Mouse (Mus musculus): ENCODE measurements around the gene Ralgds. TPM values are rescaled to one million over a fixed set of nuclear protein-coding genes. Genes with fewer than 3 reads are reported as not detected.

Ralgds gene
- total and polyA plus RNA-seq, 2 experiments from 2014 or later = 76.8 to 266 TPM

- Histone ChIP-seq H3K9me3 (ENCODE audit: low read length) (no peaks in the 10 kb centered on the region), H3K4me3 (ENCODE audit: low read length) (no peak overlapping the region), H3K4me1 (ENCODE audit: insufficient read depth, low read length) (peaks cover 56% of the 10 kb centered on the region), H3K4me2 (ENCODE audit: low read depth, low read length) (no peak overlapping the region; the same call in 1 of the 2 replicates), H3K36me3 (ENCODE audit: insufficient read depth, low read length) (no peaks in the 10 kb centered on the region), H3K27ac (peak overlapping the region; percentile 76), H3K27me3 (ENCODE audit: insufficient read depth, low read length) (no peaks in the 10 kb centered on the region), H3K9ac (replicated peaks; ENCODE audit: low read length) (no peak overlapping the region)
- TF ChIP-seq CTCF (IDR thresholded peaks at IDR 0.05; ENCODE audit: low read depth) = no peak
- 15% methylated on average over 11 of the region's 11 CpGs for WGBS
- ATAC-seq (peak; percentile 43), DNase-seq (ENCODE audit: low spot score) (peak; percentile 56)
Observed at GRCm38 (mm10) chr2:28525219-28525942, 12.5 kb downstream of the Ralgds start.

- peak overlapping the region; percentile 76 for H3K27ac ChIP-seq
- DNase-seq (ENCODE audit: low spot score) (peak; percentile 64), ATAC-seq (peak; percentile 17; the same call in 1 of the 2 replicates)
- no peak overlapping the region for H3K4me3 ChIP-seq (ENCODE audit: low read length)
- 0 out of 2 replicates have a peak overlapping the region, but pooled peaks have one; percentile 7 for H3K9ac ChIP-seq (replicated peaks; ENCODE audit: low read length)
- no peaks in the 10 kb centered on the region for H3K27me3 ChIP-seq (ENCODE audit: insufficient read depth, low read length)
- no peaks in the 10 kb centered on the region for H3K9me3 ChIP-seq (ENCODE audit: low read length)
- peak; percentile 70 for TF ChIP-seq CTCF (IDR thresholded peaks at IDR 0.05; ENCODE audit: low read depth)
- H3K4me2 ChIP-seq (ENCODE audit: low read depth, low read length) = no peak overlapping the region
- H3K36me3 ChIP-seq (ENCODE audit: insufficient read depth, low read length) = no peaks in the 10 kb centered on the region
- 36% methylated on average over 12 of the region's 12 CpGs for WGBS
- peaks cover 54% of the 10 kb centered on the region for H3K4me1 ChIP-seq (ENCODE audit: insufficient read depth, low read length)
Observed at GRCm38 (mm10) chr2:28525943-28526876, 13.3 kb downstream of the Ralgds start.

GRCm38 (mm10) chr2:28527436-28528353 lies 14.8 kb downstream of the Ralgds start:
- H3K27ac ChIP-seq = peak overlapping the region; percentile 22; the same call in 1 of the 2 replicates
- no peak for TF ChIP-seq CTCF (IDR thresholded peaks at IDR 0.05; ENCODE audit: low read depth)
- ATAC-seq (no peak), DNase-seq (ENCODE audit: low spot score) (no peak)
- WGBS = 67% methylated on average over 20 of the region's 20 CpGs
- no peaks in the 10 kb centered on the region for H3K9me3 ChIP-seq (ENCODE audit: low read length)
- H3K4me1 ChIP-seq (ENCODE audit: insufficient read depth, low read length) = peaks cover 45% of the 10 kb centered on the region
- H3K27me3 ChIP-seq (ENCODE audit: insufficient read depth, low read length) = no peaks in the 10 kb centered on the region
- H3K4me2 ChIP-seq (ENCODE audit: low read depth, low read length) = no peak overlapping the region
- H3K9ac ChIP-seq (replicated peaks; ENCODE audit: low read length) = no peak overlapping the region
- H3K4me3 ChIP-seq (ENCODE audit: low read length) = no peak overlapping the region
- H3K36me3 ChIP-seq (ENCODE audit: insufficient read depth, low read length) = no peaks in the 10 kb centered on the region

- DNase-seq (ENCODE audit: low spot score) (no peak), ATAC-seq (no peak)
- WGBS = 82% methylated on average over 7 of the region's 7 CpGs
- Histone ChIP-seq H3K36me3 (ENCODE audit: insufficient read depth, low read length) (no peaks in the 10 kb centered on the region), H3K4me2 (ENCODE audit: low read depth, low read length) (no peak overlapping the region), H3K4me3 (ENCODE audit: low read length) (no peak overlapping the region), H3K9me3 (ENCODE audit: low read length) (no peaks in the 10 kb centered on the region), H3K4me1 (ENCODE audit: insufficient read depth, low read length) (peaks cover 47% of the 10 kb centered on the region), H3K27ac (peak overlapping the region; percentile 22; the same call in 1 of the 2 replicates), H3K9ac (replicated peaks; ENCODE audit: low read length) (no peak overlapping the region), H3K27me3 (ENCODE audit: insufficient read depth, low read length) (no peaks in the 10 kb centered on the region)
- TF ChIP-seq CTCF (IDR thresholded peaks at IDR 0.05; ENCODE audit: low read depth) = no peak
Observed at GRCm38 (mm10) chr2:28528354-28528730, 15.4 kb downstream of the Ralgds start.

GRCm38 (mm10) chr2:28529856-28530255 lies 16.9 kb downstream of the Ralgds start:
- Histone ChIP-seq H3K9me3 (ENCODE audit: low read length) (no peaks in the 10 kb centered on the region), H3K27me3 (ENCODE audit: insufficient read depth, low read length) (no peaks in the 10 kb centered on the region), H3K9ac (replicated peaks; ENCODE audit: low read length) (no peak overlapping the region), H3K36me3 (ENCODE audit: insufficient read depth, low read length) (no peaks in the 10 kb centered on the region), H3K27ac (peak overlapping the region; percentile 41; the same call in 1 of the 2 replicates), H3K4me1 (ENCODE audit: insufficient read depth, low read length) (peaks cover 57% of the 10 kb centered on the region), H3K4me3 (ENCODE audit: low read length) (no peak overlapping the region), H3K4me2 (ENCODE audit: low read depth, low read length) (no peak overlapping the region)
- WGBS = 48% methylated on average over 4 of the region's 4 CpGs
- ATAC-seq (no peak), DNase-seq (ENCODE audit: low spot score) (no peak)
- no peak for TF ChIP-seq CTCF (IDR thresholded peaks at IDR 0.05; ENCODE audit: low read depth)

- DNase-seq (ENCODE audit: low spot score) = no peak
- Histone ChIP-seq H3K27ac (peak overlapping the region; percentile 41; the same call in 1 of the 2 replicates), H3K27me3 (ENCODE audit: insufficient read depth, low read length) (no peaks in the 10 kb centered on the region), H3K4me1 (ENCODE audit: insufficient read depth, low read length) (peaks cover 58% of the 10 kb centered on the region), H3K36me3 (ENCODE audit: insufficient read depth, low read length) (no peaks in the 10 kb centered on the region), H3K4me2 (ENCODE audit: low read depth, low read length) (no peak overlapping the region), H3K4me3 (ENCODE audit: low read length) (no peak overlapping the region), H3K9ac (replicated peaks; ENCODE audit: low read length) (no peak overlapping the region), H3K9me3 (ENCODE audit: low read length) (no peaks in the 10 kb centered on the region)
- ATAC-seq = no peak
- WGBS = 51% methylated on average over 7 of the region's 7 CpGs
- TF ChIP-seq CTCF (IDR thresholded peaks at IDR 0.05; ENCODE audit: low read depth) = no peak
Observed at GRCm38 (mm10) chr2:28530311-28530710, 17.4 kb downstream of the Ralgds start.

Measured in hindbrain, postnatal 0 days (tissue).